Mouse (Mus musculus) layer of hippocampus, adult 18-20 months (tissue): ENCODE results near the gene Dvl2. TPM values are rescaled to one million over a fixed set of nuclear protein-coding genes. Genes with fewer than 3 reads are reported as not detected.

Source experiments
- DNase-seq, 2 experiments: peaks; one replicate each; pipeline ENCODE4 v3.0.0; 2022; ENCODE audit warnings: low spot score in 2 of 2
- total RNA-seq, 2 experiments: library from RNA; stranded (reverse); gene quantifications; 2 replicates each; pipeline ENCODE4 v1.2.3; 2021

Dvl2 gene
- total RNA-seq, 2 experiments from 2014 or later, result 33.0 to 38.7 TPM

- no peak for DNase-seq
These were observed 19.1 kb upstream of the Dvl2 start, which contains the start of gene Ctdnep1 for GRCm38 (mm10) chr11:69981141-69981762. TSS of gene Ctdnep1 (plus strand) at chr11:69981156.

GRCm38 (mm10) chr11:69982225-69982624 is 18.2 kb upstream of the Dvl2 start, which contains the start of gene Elp5:
TSS of gene Elp5 (minus strand) at chr11:69982517.
- no peak for DNase-seq

- no peak for DNase-seq
These were observed 17.5 kb upstream of the Dvl2 start for GRCm38 (mm10) chr11:69982877-69983276.

GRCm38 (mm10) chr11:69983377-69983776 is 17.0 kb upstream of the Dvl2 start:
- no peak for DNase-seq

- no peak for DNase-seq
These were observed 16.0 kb upstream of the Dvl2 start for GRCm38 (mm10) chr11:69984431-69984830.

GRCm38 (mm10) chr11:69989949-69990348 is 10.4 kb upstream of the Dvl2 start:
- no peak for DNase-seq

GRCm38 (mm10) chr11:69990850-69991691 is 9.3 kb upstream of the Dvl2 start, which contains the start of gene Gabarap:
TSS of gene Gabarap (plus strand) at chr11:69991143.
- DNase-seq, result peak; percentile 95 to 98

GRCm38 (mm10) chr11:69991711-69992110 is 8.7 kb upstream of the Dvl2 start:
- no peak for DNase-seq

GRCm38 (mm10) chr11:69992396-69992795 is 8.0 kb upstream of the Dvl2 start:
- no peak for DNase-seq

- no peak for DNase-seq
These were observed 7.5 kb upstream of the Dvl2 start for GRCm38 (mm10) chr11:69992932-69993331.

- DNase-seq, result no peak
These were observed 5.8 kb upstream of the Dvl2 start for GRCm38 (mm10) chr11:69994401-69995090.

- DNase-seq, result peak; percentile 98
These were observed 4.9 kb upstream of the Dvl2 start, which contains the start of gene Phf23 for GRCm38 (mm10) chr11:69995391-69995960. TSS of gene Phf23 (plus strand) at chr11:69995777.

- no peak for DNase-seq
These were observed 4.0 kb upstream of the Dvl2 start for GRCm38 (mm10) chr11:69996161-69997061.

- peak in 1 of 2 experiments; percentile 75 for DNase-seq
These were observed 3.3 kb upstream of the Dvl2 start for GRCm38 (mm10) chr11:69997070-69997509.

GRCm38 (mm10) chr11:69998567-69999491 is 1.6 kb upstream of the Dvl2 start:
- DNase-seq, result no peak

GRCm38 (mm10) chr11:69999666-70000065 is 729 bp upstream of the Dvl2 start:
- no peak for DNase-seq

- DNase-seq, result no peak
These were observed 764 bp downstream of the Dvl2 start for GRCm38 (mm10) chr11:70001159-70001558.

GRCm38 (mm10) chr11:70001865-70002264 is 1.5 kb downstream of the Dvl2 start:
- no peak for DNase-seq

GRCm38 (mm10) chr11:70002471-70002870 is 2.1 kb downstream of the Dvl2 start:
- no peak for DNase-seq
